Mouse (Mus musculus): ENCODE measurements around the gene Ppp6r2. TPM values are rescaled to one million over a fixed set of nuclear protein-coding genes. Genes with fewer than 3 reads are reported as not detected.

Gene Ppp6r2
- polyA plus RNA-seq, 1 experiment from 2014 or later: 90.8 TPM

GRCm38 (mm10) chr15:89282546-89282945 lies 71.2 kb downstream of the Ppp6r2 start:
- H3K9ac ChIP-seq (replicated peaks; ENCODE audit: low read depth, low read length): no peak overlapping the region
- no peaks in the 10 kb centered on the region for H3K9me3 ChIP-seq (ENCODE audit: control insufficient read depth, low read length)
- H3K27me3 ChIP-seq (replicated peaks; ENCODE audit: control insufficient read depth, insufficient read depth, low read length): no peaks in the 10 kb centered on the region
- peaks cover 50% of the 10 kb centered on the region for H3K36me3 ChIP-seq (ENCODE audit: control insufficient read depth, insufficient read depth)
- H3K4me3 ChIP-seq (replicated peaks; ENCODE audit: low read length): no peak overlapping the region
- no peaks in the 10 kb centered on the region for H3K4me1 ChIP-seq (replicated peaks; ENCODE audit: control insufficient read depth, insufficient read depth, low read length)
- ATAC-seq: no peak
- 81% methylated on average over 6 of the region's 6 CpGs for WGBS
- no peak overlapping the region for H3K4me2 ChIP-seq (ENCODE audit: low read length)
- no peak overlapping the region for H3K27ac ChIP-seq (ENCODE audit: low read length)

- Histone ChIP-seq H3K4me1 (replicated peaks; ENCODE audit: control insufficient read depth, insufficient read depth, low read length) (no peaks in the 10 kb centered on the region), H3K9ac (replicated peaks; ENCODE audit: low read depth, low read length) (no peak overlapping the region), H3K27ac (ENCODE audit: low read length) (no peak overlapping the region), H3K27me3 (replicated peaks; ENCODE audit: control insufficient read depth, insufficient read depth, low read length) (no peaks in the 10 kb centered on the region), H3K9me3 (ENCODE audit: control insufficient read depth, low read length) (no peaks in the 10 kb centered on the region), H3K4me3 (replicated peaks; ENCODE audit: low read length) (no peak overlapping the region), H3K36me3 (ENCODE audit: control insufficient read depth, insufficient read depth) (peaks cover 46% of the 10 kb centered on the region), H3K4me2 (ENCODE audit: low read length) (no peak overlapping the region)
- ATAC-seq: no peak
- WGBS: 80% methylated on average over 2 of the region's 2 CpGs
Observed at GRCm38 (mm10) chr15:89284094-89284493, 72.7 kb downstream of the Ppp6r2 start.

- Histone ChIP-seq H3K27me3 (replicated peaks; ENCODE audit: control insufficient read depth, insufficient read depth, low read length) (no peaks in the 10 kb centered on the region), H3K9ac (replicated peaks; ENCODE audit: low read depth, low read length) (no peak overlapping the region), H3K36me3 (ENCODE audit: control insufficient read depth, insufficient read depth) (peaks cover 46% of the 10 kb centered on the region), H3K4me3 (replicated peaks; ENCODE audit: low read length) (no peak overlapping the region), H3K27ac (ENCODE audit: low read length) (peak overlapping the region; percentile 19; the same call in 1 of the 2 replicates), H3K9me3 (ENCODE audit: control insufficient read depth, low read length) (no peaks in the 10 kb centered on the region), H3K4me2 (ENCODE audit: low read length) (no peak overlapping the region), H3K4me1 (replicated peaks; ENCODE audit: control insufficient read depth, insufficient read depth, low read length) (no peaks in the 10 kb centered on the region)
- no peak for ATAC-seq
Observed at GRCm38 (mm10) chr15:89285004-89285403, 73.7 kb downstream of the Ppp6r2 start.

GRCm38 (mm10) chr15:89285478-89285877 lies 74.1 kb downstream of the Ppp6r2 start:
- Histone ChIP-seq H3K4me2 (ENCODE audit: low read length) (no peak overlapping the region), H3K27me3 (replicated peaks; ENCODE audit: control insufficient read depth, insufficient read depth, low read length) (no peaks in the 10 kb centered on the region), H3K4me3 (replicated peaks; ENCODE audit: low read length) (no peak overlapping the region), H3K9ac (replicated peaks; ENCODE audit: low read depth, low read length) (no peak overlapping the region), H3K4me1 (replicated peaks; ENCODE audit: control insufficient read depth, insufficient read depth, low read length) (no peaks in the 10 kb centered on the region), H3K27ac (ENCODE audit: low read length) (peak overlapping the region; percentile 19; the same call in 1 of the 2 replicates), H3K9me3 (ENCODE audit: control insufficient read depth, low read length) (no peaks in the 10 kb centered on the region), H3K36me3 (ENCODE audit: control insufficient read depth, insufficient read depth) (peaks cover 47% of the 10 kb centered on the region)
- 96% methylated on average over 5 of the region's 5 CpGs for WGBS
- ATAC-seq: no peak

GRCm38 (mm10) chr15:89286114-89286513 lies 74.8 kb downstream of the Ppp6r2 start:
- Histone ChIP-seq H3K4me1 (replicated peaks; ENCODE audit: control insufficient read depth, insufficient read depth, low read length) (no peaks in the 10 kb centered on the region), H3K36me3 (ENCODE audit: control insufficient read depth, insufficient read depth) (peaks cover 41% of the 10 kb centered on the region), H3K9ac (replicated peaks; ENCODE audit: low read depth, low read length) (no peak overlapping the region), H3K27ac (ENCODE audit: low read length) (no peak overlapping the region), H3K4me2 (ENCODE audit: low read length) (no peak overlapping the region), H3K9me3 (ENCODE audit: control insufficient read depth, low read length) (no peaks in the 10 kb centered on the region), H3K27me3 (replicated peaks; ENCODE audit: control insufficient read depth, insufficient read depth, low read length) (no peaks in the 10 kb centered on the region), H3K4me3 (replicated peaks; ENCODE audit: low read length) (no peak overlapping the region)
- no peak for ATAC-seq
- WGBS: 82% methylated on average over 6 of the region's 7 CpGs

GRCm38 (mm10) chr15:89286582-89286981 lies 75.2 kb downstream of the Ppp6r2 start:
- Histone ChIP-seq H3K4me2 (ENCODE audit: low read length) (no peak overlapping the region), H3K27ac (ENCODE audit: low read length) (no peak overlapping the region), H3K9ac (replicated peaks; ENCODE audit: low read depth, low read length) (no peak overlapping the region), H3K36me3 (ENCODE audit: control insufficient read depth, insufficient read depth) (peaks cover 39% of the 10 kb centered on the region), H3K27me3 (replicated peaks; ENCODE audit: control insufficient read depth, insufficient read depth, low read length) (no peaks in the 10 kb centered on the region), H3K4me1 (replicated peaks; ENCODE audit: control insufficient read depth, insufficient read depth, low read length) (no peaks in the 10 kb centered on the region), H3K4me3 (replicated peaks; ENCODE audit: low read length) (no peak overlapping the region), H3K9me3 (ENCODE audit: control insufficient read depth, low read length) (no peaks in the 10 kb centered on the region)
- WGBS: 71% methylated on average over 5 of the region's 5 CpGs
- no peak for ATAC-seq

- no peak for ATAC-seq
Observed at GRCm38 (mm10) chr15:89288227-89288767, 76.9 kb downstream of the Ppp6r2 start.

GRCm38 (mm10) chr15:89289455-89289854 lies 78.1 kb downstream of the Ppp6r2 start:
- WGBS: 94% methylated on average over 11 of the region's 11 CpGs
- H3K4me1 ChIP-seq (replicated peaks; ENCODE audit: control insufficient read depth, insufficient read depth, low read length): no peaks in the 10 kb centered on the region
- no peaks in the 10 kb centered on the region for H3K9me3 ChIP-seq (ENCODE audit: control insufficient read depth, low read length)
- no peaks in the 10 kb centered on the region for H3K27me3 ChIP-seq (replicated peaks; ENCODE audit: control insufficient read depth, insufficient read depth, low read length)
- H3K9ac ChIP-seq (replicated peaks; ENCODE audit: low read depth, low read length): no peak overlapping the region
- no peak overlapping the region for H3K27ac ChIP-seq (ENCODE audit: low read length)
- H3K4me2 ChIP-seq (ENCODE audit: low read length): no peak overlapping the region
- no peak overlapping the region for H3K4me3 ChIP-seq (replicated peaks; ENCODE audit: low read length)
- H3K36me3 ChIP-seq (ENCODE audit: control insufficient read depth, insufficient read depth): peaks cover 31% of the 10 kb centered on the region
- ATAC-seq: no peak

More at GRCm38 (mm10) chr15:89288227-89288767, 76.9 kb downstream of the Ppp6r2 start:
- H3K36me3 ChIP-seq (ENCODE audit: control insufficient read depth, insufficient read depth): peaks cover 29% of the 10 kb centered on the region
- H3K27me3 ChIP-seq (replicated peaks; ENCODE audit: control insufficient read depth, insufficient read depth, low read length): no peaks in the 10 kb centered on the region
- no peak overlapping the region for H3K4me2 ChIP-seq (ENCODE audit: low read length)
- H3K9ac ChIP-seq (replicated peaks; ENCODE audit: low read depth, low read length): no peak overlapping the region
- H3K27ac ChIP-seq (ENCODE audit: low read length): no peak overlapping the region
- H3K4me1 ChIP-seq (replicated peaks; ENCODE audit: control insufficient read depth, insufficient read depth, low read length): no peaks in the 10 kb centered on the region
- WGBS: 89% methylated on average over 23 of the region's 23 CpGs
- no peaks in the 10 kb centered on the region for H3K9me3 ChIP-seq (ENCODE audit: control insufficient read depth, low read length)
- H3K4me3 ChIP-seq (replicated peaks; ENCODE audit: low read length): no peak overlapping the region

- Histone ChIP-seq H3K4me1 (replicated peaks; ENCODE audit: control insufficient read depth, insufficient read depth, low read length) (no peaks in the 10 kb centered on the region), H3K4me2 (ENCODE audit: low read length) (no peak overlapping the region), H3K27me3 (replicated peaks; ENCODE audit: control insufficient read depth, insufficient read depth, low read length) (no peaks in the 10 kb centered on the region), H3K9me3 (ENCODE audit: control insufficient read depth, low read length) (no peaks in the 10 kb centered on the region), H3K36me3 (ENCODE audit: control insufficient read depth, insufficient read depth) (peaks cover 24% of the 10 kb centered on the region), H3K4me3 (replicated peaks; ENCODE audit: low read length) (no peak overlapping the region), H3K27ac (ENCODE audit: low read length) (no peak overlapping the region), H3K9ac (replicated peaks; ENCODE audit: low read depth, low read length) (no peak overlapping the region)
- 87% methylated on average over 3 of the region's 3 CpGs for WGBS
- no peak for ATAC-seq
Observed at GRCm38 (mm10) chr15:89291521-89291920, 80.2 kb downstream of the Ppp6r2 start.

- WGBS: 73% methylated on average over 2 of the region's 2 CpGs
- H3K4me2 ChIP-seq (ENCODE audit: low read length): no peak overlapping the region
- no peak for ATAC-seq
Observed at GRCm38 (mm10) chr15:89292795-89293194, 81.4 kb downstream of the Ppp6r2 start.

More at GRCm38 (mm10) chr15:89292795-89293194, 81.4 kb downstream of the Ppp6r2 start:
- no peak overlapping the region for H3K27ac ChIP-seq (ENCODE audit: low read length)
- no peaks in the 10 kb centered on the region for H3K4me1 ChIP-seq (replicated peaks; ENCODE audit: control insufficient read depth, insufficient read depth, low read length)
- no peak overlapping the region for H3K4me3 ChIP-seq (replicated peaks; ENCODE audit: low read length)
- no peaks in the 10 kb centered on the region for H3K9me3 ChIP-seq (ENCODE audit: control insufficient read depth, low read length)
- no peak overlapping the region for H3K9ac ChIP-seq (replicated peaks; ENCODE audit: low read depth, low read length)
- H3K36me3 ChIP-seq (ENCODE audit: control insufficient read depth, insufficient read depth): peaks cover 24% of the 10 kb centered on the region
- H3K27me3 ChIP-seq (replicated peaks; ENCODE audit: control insufficient read depth, insufficient read depth, low read length): no peaks in the 10 kb centered on the region
